Mouse (Mus musculus): Measurements from ENCODE around the gene Fyb2.

GRCm38 (mm10) chr4:104934997-104935396, 21.7 kb downstream of the Fyb2 start:
- TF ChIP-seq CTCF (IDR thresholded peaks at IDR 0.05; ENCODE audit: low read depth, low read length) (no peak), GATA1 (IDR thresholded peaks at IDR 0.05; ENCODE audit: borderline replicate concordance, low read length) (no peak), TAL1 (conservative IDR thresholded peaks at IDR 0.05; ENCODE audit: low read depth, low read length) (no peak), POLR2AphosphoS5 (IDR thresholded peaks at IDR 0.05; ENCODE audit: insufficient replicate concordance, low read depth, low read length) (no peak)
